Mouse (Mus musculus) neural tube, embryonic 11.5 days (tissue): ENCODE measurements around the gene Dcaf17. TPM values are rescaled to one million over a fixed set of nuclear protein-coding genes. Genes with fewer than 3 reads are reported as not detected.

Source experiments
- ATAC-seq: fragments of 200-750 bp; cut with Nextera tagmentation; 2 replicates; pipeline ENCODE4 v1.8.0; 2017; ENCODE audit warnings: moderate number of reproducible peaks, mild to moderate bottlenecking, moderate TSS enrichment, moderate library complexity; ENCODE audit not compliant: insufficient read depth, low FRiP score, low TSS enrichment
- DNase-seq: peaks from one replicate; pipeline ENCODE4 v3.0.0-alpha.2; 2015; ENCODE audit warnings: low spot score
- H3K27ac ChIP-seq: fragments of 300-500 bp; sonication (generic); 2 replicates; pipeline ENCODE4 v1.5.1; 2014; ENCODE audit warnings: low read depth, mild to moderate bottlenecking, low read length
- H3K27me3 ChIP-seq: fragments of 300-500 bp; sonication (generic); 2 replicates; pipeline ENCODE4 v1.6.1; 2014; ENCODE audit warnings: mild to moderate bottlenecking, low read length, mixed read lengths; ENCODE audit not compliant: control insufficient read depth, insufficient read depth
- H3K36me3 ChIP-seq: fragments of 300-500 bp; sonication (generic); 2 replicates; pipeline ENCODE4 v1.6.1; 2014; ENCODE audit warnings: mild to moderate bottlenecking, low read length, moderate library complexity, mixed read lengths; ENCODE audit not compliant: control insufficient read depth, insufficient read depth
- H3K4me1 ChIP-seq: fragments of 300-500 bp; sonication (generic); 2 replicates; pipeline ENCODE4 v1.6.1; 2014; ENCODE audit warnings: low read length, mixed read lengths; ENCODE audit not compliant: control insufficient read depth, insufficient read depth
- H3K4me2 ChIP-seq: fragments of 300-500 bp; sonication (generic); 2 replicates; pipeline ENCODE4 v1.6.1; 2014; ENCODE audit warnings: low read depth, mild to moderate bottlenecking, moderate library complexity
- H3K4me3 ChIP-seq: fragments of 300-500 bp; sonication (generic); 2 replicates; pipeline ENCODE4 v1.5.1; 2014; ENCODE audit warnings: low read depth, low read length
- H3K9ac ChIP-seq: fragments of 300-500 bp; sonication (generic); 2 replicates; pipeline ENCODE4 v1.6.1; 2014; ENCODE audit warnings: mild to moderate bottlenecking, low read length
- H3K9me3 ChIP-seq: fragments of 300-500 bp; sonication (generic); 2 replicates; pipeline ENCODE4 v1.6.1; 2016; ENCODE audit warnings: low read length; ENCODE audit not compliant: control insufficient read depth
- WGBS: fragments of 180-500 bp; shearing (Covaris S2); extraction: QIAGEN DNeasy Blood & Tissue Kit; methylation state at CpG from one replicate; pipeline ENCODE4 v1.1.7; 2014; 5-methylcytosine and 5-hydroxymethylcytosine counted together
- polyA plus RNA-seq: library from polyadenylated mRNA; unstranded; fragments of >200 nt; fragmentation: Nextera tagmentation; extraction: Ambion mirVana; gene quantifications from 2 replicates; pipeline ENCODE4 v1.2.1, GENCODE M21; 2014

Dcaf17 gene
- 33.1 and 34.7 TPM in 2 replicates for polyA plus RNA-seq

DNA sequence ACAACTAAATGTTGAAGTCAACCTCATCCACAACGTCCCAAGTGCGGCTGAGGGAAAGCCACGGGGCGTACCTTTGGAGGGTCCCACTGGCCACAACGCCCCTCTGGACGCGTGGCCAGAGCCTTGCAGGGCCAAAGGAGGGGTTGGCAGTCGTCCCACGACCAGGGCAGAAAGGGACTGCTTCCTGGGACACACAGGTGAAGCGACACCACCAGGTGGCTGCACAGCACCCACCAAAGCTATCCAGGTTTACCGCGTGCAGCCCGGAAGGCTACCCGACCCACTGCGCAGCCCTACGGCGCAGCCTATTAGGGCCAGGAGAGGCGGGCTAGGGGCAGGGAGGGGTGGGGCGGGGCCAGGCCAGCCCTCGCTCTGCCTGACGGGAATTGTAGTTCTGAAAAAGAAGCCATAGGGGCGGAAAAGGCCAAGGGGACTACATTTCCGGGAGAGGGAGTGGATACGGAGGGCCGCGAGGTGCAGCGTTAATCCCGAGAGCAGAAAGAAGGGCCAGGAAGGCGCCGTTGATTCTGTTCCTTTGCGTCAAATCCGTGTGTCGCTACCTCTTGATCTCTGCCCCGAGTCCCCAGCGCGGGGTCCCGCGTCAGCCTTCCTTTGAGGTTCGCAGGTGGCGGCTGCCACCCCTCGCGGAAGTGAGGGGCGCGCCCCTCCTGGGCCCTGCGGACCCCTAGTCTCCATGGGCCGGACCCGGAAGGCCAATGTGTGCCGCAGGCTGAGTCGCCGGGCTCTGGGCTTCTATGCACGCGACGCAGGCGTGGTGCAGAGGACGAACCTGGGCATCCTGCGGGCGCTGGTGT is at the start of gene Dcaf17, which contains the start of gene Mettl8:
Gene Dcaf17 (plus strand): TSS at position 29 of the 815 bp plus-strand sequence.
Gene Mettl8 (minus strand): TSS at position 284 of the 815 bp plus-strand sequence.
- peak; percentile 96 for ATAC-seq
- no peaks in the 10 kb centered on the region for H3K36me3 ChIP-seq
- peak; percentile 96 for DNase-seq
- H3K9me3 ChIP-seq, result no peaks in the 10 kb centered on the region
- H3K4me1 ChIP-seq, result peaks cover 9% of the 10 kb centered on the region; the same call in 1 of the 2 replicates
- H3K9ac ChIP-seq, result peak within 1 kb of the TSS; percentile 84
- H3K4me3 ChIP-seq, result peak within 1 kb of the TSS; percentile 75
- H3K27me3 ChIP-seq, result no peaks in the 10 kb centered on the region
- under 1% methylated on average over 57 of the region's 57 CpGs for WGBS
- H3K4me2 ChIP-seq, result peak within 1 kb of the TSS; percentile 78
- H3K27ac ChIP-seq, result peak within 1 kb of the TSS; percentile 88

DNA sequence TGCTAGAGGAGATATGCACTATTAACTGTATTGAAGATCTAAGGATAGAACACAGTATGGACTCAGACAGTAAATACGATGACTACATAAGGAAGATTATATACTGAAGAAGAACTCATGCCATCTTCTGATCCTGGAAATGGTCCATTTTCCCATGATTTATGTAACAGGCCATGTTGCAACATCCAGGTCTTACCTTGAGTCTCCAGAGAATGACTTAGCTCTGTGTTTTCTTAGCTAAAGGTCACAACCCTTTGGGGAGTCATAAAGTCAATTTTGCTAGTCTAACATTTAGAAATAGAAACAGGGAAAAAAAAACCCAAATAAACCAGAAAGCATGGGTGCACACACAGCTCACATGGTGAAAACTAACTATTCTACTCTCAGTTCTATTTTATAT is 43.3 kb upstream of the Dcaf17 start:
- H3K27ac ChIP-seq, result no peak overlapping the region
- no peak for DNase-seq
- H3K9ac ChIP-seq, result no peak overlapping the region
- WGBS, result 89% methylated on average over 1 of the region's 1 CpGs
- H3K4me1 ChIP-seq, result no peaks in the 10 kb centered on the region
- H3K9me3 ChIP-seq, result no peaks in the 10 kb centered on the region
- H3K4me3 ChIP-seq, result no peak overlapping the region
- ATAC-seq, result no peak
- H3K27me3 ChIP-seq, result no peaks in the 10 kb centered on the region
- no peaks in the 10 kb centered on the region for H3K36me3 ChIP-seq
- no peak overlapping the region for H3K4me2 ChIP-seq

DNA sequence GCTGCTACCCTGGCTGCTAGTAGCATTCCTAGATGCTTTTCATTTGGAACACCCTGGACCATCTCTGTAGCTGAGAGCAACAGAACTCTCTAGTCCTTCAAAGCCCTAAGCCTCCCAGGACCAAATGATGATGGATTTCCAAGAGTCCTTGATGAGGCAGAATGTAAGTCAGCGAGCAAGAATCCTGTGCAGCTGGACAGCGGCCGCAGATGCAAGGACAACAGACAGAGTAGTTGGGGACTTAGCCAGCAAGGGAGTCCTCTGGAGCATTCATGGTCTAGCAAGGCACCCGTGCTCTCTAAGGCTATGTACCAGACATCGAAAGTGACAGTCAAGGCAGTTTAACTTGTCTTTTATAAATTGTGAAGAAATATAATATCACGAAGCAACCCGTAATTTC is 41.6 kb upstream of the Dcaf17 start:
- no peaks in the 10 kb centered on the region for H3K27me3 ChIP-seq
- no peaks in the 10 kb centered on the region for H3K4me1 ChIP-seq
- DNase-seq, result no peak
- H3K27ac ChIP-seq, result no peak overlapping the region
- no peaks in the 10 kb centered on the region for H3K9me3 ChIP-seq
- no peak overlapping the region for H3K4me3 ChIP-seq
- H3K4me2 ChIP-seq, result no peak overlapping the region
- 93% methylated on average over 7 of the region's 7 CpGs for WGBS
- H3K36me3 ChIP-seq, result no peaks in the 10 kb centered on the region
- no peak for ATAC-seq
- H3K9ac ChIP-seq, result no peak overlapping the region

DNA sequence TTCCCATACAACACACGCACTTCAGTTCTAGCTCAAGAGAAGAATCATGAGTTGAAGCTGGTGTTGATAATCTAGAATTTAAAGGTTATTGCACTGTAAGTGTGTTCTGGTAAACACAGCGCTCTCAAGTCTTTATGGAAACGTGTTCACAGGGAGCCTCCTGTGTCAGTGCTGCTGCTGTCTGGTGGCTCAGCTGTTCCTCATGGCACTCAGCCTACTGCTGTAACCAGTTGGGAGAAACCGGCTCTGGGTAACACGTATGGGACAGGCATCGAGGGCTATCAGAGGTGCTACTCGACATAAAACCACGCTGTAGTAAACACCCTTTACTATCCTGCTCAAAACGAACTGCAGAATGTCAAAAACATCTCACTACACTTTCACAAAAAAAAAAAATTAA is 35.9 kb upstream of the Dcaf17 start:
- Histone ChIP-seq H3K9me3 (no peaks in the 10 kb centered on the region), H3K4me1 (no peaks in the 10 kb centered on the region), H3K4me3 (no peak overlapping the region), H3K4me2 (no peak overlapping the region), H3K27ac (no peak overlapping the region), H3K27me3 (no peaks in the 10 kb centered on the region), H3K36me3 (no peaks in the 10 kb centered on the region), H3K9ac (no peak overlapping the region)
- 62% methylated on average over 9 of the region's 9 CpGs for WGBS
- DNase-seq (no peak), ATAC-seq (no peak)

DNA sequence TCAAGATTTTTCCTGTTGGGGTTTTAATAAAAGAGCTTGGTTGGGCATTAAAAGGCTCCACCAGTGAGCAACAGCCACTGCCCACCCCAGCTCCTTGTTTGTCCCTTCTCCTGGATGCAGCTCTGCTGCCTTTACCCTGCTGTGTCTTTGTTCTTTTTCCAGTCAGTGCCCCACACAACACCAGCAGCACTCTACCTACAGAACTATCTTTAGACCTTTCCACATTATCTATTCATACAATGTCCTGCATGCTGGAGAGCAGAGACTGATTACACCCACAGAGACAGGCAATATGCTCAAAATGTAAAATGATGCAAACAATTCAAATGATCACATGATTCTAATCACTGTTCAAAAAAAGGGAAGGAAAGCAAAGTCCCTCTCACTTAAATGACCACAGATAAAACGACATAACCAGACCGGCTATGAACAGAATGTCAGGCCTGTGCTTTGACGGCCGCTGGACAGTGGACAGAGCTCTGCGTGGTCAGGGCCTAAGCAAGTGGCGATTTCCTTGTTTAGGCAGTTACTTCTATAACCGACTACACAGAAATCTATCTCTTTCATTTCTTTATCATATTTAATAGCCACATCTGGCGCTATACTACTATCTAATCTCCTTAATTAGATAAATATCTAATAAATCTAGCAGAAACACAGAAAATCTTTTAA is 35.3 kb upstream of the Dcaf17 start:
- ATAC-seq (no peak), DNase-seq (no peak)
- WGBS, result 67% methylated on average over 8 of the region's 8 CpGs
- Histone ChIP-seq H3K4me3 (no peak overlapping the region), H3K4me1 (no peaks in the 10 kb centered on the region), H3K27me3 (no peaks in the 10 kb centered on the region), H3K27ac (no peak overlapping the region), H3K4me2 (no peak overlapping the region), H3K9ac (no peak overlapping the region), H3K9me3 (no peaks in the 10 kb centered on the region), H3K36me3 (no peaks in the 10 kb centered on the region)

DNA sequence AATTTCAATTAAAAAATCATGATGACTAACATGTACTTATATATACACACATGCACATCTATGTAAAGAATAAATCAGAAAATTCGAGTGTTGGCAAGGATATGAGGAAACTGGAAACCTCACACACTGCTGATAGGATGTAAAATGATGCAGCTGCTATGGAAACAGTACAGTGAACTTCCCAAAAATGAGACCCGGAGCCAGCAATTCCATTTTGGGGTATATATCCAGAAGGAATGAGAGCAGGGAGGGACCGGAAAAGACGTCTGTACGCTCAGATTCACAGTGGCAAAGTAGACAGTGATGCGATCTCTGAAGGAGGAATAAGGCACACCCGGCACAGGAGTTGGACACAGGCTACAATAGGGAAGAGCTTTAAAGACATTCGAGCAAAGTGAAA is 34.5 kb upstream of the Dcaf17 start:
- no peaks in the 10 kb centered on the region for H3K9me3 ChIP-seq
- no peak overlapping the region for H3K4me3 ChIP-seq
- no peak overlapping the region for H3K27ac ChIP-seq
- H3K27me3 ChIP-seq, result no peaks in the 10 kb centered on the region
- H3K36me3 ChIP-seq, result no peaks in the 10 kb centered on the region
- H3K4me1 ChIP-seq, result no peaks in the 10 kb centered on the region
- WGBS, result 87% methylated on average over 8 of the region's 8 CpGs
- ATAC-seq (no peak), DNase-seq (no peak)
- H3K4me2 ChIP-seq, result no peak overlapping the region
- no peak overlapping the region for H3K9ac ChIP-seq

DNA sequence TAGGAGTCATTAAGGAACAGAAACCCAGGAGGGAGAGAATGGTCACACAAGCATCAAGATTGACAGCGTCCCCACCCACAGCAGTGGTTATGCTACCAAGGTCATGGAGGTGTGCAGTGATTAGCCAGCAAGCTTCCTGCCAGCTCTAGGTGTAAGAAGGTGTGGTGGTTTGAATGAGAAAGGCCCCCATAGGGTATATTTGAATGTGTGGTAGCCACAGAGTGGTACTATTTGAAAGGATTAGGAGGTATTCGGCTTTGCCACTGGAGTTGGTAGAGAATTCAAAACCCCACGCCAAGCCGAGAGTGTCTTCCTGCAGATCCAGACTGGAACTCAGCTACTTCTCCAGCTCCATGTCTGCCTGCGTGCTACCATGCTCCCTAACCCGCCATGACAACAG is 32.1 kb upstream of the Dcaf17 start:
- DNase-seq (no peak), ATAC-seq (no peak)
- Histone ChIP-seq H3K4me1 (no peaks in the 10 kb centered on the region), H3K9ac (no peak overlapping the region), H3K4me3 (no peak overlapping the region), H3K9me3 (no peaks in the 10 kb centered on the region), H3K4me2 (no peak overlapping the region), H3K27me3 (no peaks in the 10 kb centered on the region), H3K27ac (no peak overlapping the region), H3K36me3 (no peaks in the 10 kb centered on the region)
- 91% methylated on average over 6 of the region's 6 CpGs for WGBS

DNA sequence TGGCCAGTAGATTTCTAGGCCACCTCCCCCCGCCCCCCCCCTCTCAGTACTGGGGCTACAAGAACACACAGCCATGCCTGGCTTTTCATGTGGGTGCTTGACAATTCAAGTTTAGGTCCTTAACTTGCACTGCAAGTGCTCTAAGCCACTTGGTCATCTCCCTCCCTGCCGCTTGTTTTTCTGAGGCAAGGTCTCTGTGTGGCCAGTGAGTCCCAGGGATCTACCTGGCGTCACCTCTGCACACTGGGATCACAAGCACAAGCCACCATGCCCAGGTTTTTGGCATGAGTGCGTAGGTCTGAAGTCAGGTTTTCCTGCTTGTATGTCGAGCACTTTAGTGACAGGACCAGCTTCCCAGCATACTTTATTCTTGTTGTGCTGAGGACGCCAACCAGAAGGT is 31.1 kb upstream of the Dcaf17 start:
- H3K27me3 ChIP-seq, result no peaks in the 10 kb centered on the region
- no peak overlapping the region for H3K4me3 ChIP-seq
- no peaks in the 10 kb centered on the region for H3K9me3 ChIP-seq
- no peak for ATAC-seq
- H3K36me3 ChIP-seq, result no peaks in the 10 kb centered on the region
- H3K9ac ChIP-seq, result no peak overlapping the region
- 95% methylated on average over 6 of the region's 6 CpGs for WGBS
- no peak overlapping the region for H3K27ac ChIP-seq
- no peaks in the 10 kb centered on the region for H3K4me1 ChIP-seq
- no peak for DNase-seq
- no peak overlapping the region for H3K4me2 ChIP-seq
